Mouse (Mus musculus): ENCODE measurements around the gene Myo1d. TPM values are rescaled to one million over a fixed set of nuclear protein-coding genes. Genes with fewer than 3 reads are reported as not detected.
A peak's percentile ranks its signal among the peaks of the same experiment; 100 is the strongest.

Myo1d gene
- total and polyA plus RNA-seq, 2 experiments from 2014 or later, result 1.8 to 2.5 TPM

GRCm38 (mm10) chr11:80645111-80645510 is 134.7 kb downstream of the Myo1d start:
- 94% methylated on average over 5 of the region's 5 CpGs for WGBS
- DNase-seq (ENCODE audit: low spot score) (no peak), ATAC-seq (ENCODE audit: low FRiP score) (no peak)
- H3K4me1 ChIP-seq (ENCODE audit: insufficient read depth, low read length), result no peaks in the 10 kb centered on the region
- H3K9me3 ChIP-seq (ENCODE audit: low read length), result no peaks in the 10 kb centered on the region
- no peaks in the 10 kb centered on the region for H3K36me3 ChIP-seq (ENCODE audit: insufficient read depth, low read length)
- H3K27me3 ChIP-seq (ENCODE audit: insufficient read depth, low read length), result no peaks in the 10 kb centered on the region
- no peak overlapping the region for H3K9ac ChIP-seq (replicated peaks; ENCODE audit: low read length, poor library complexity, severe bottlenecking)
- no peak for TF ChIP-seq CTCF (IDR thresholded peaks at IDR 0.05)
- no peak overlapping the region for H3K4me3 ChIP-seq (ENCODE audit: low read depth, low read length)
- no peak overlapping the region for H3K27ac ChIP-seq (ENCODE audit: low read depth, low read length)
- no peak overlapping the region for H3K4me2 ChIP-seq (ENCODE audit: low read depth, low read length, poor library complexity, severe bottlenecking)

- H3K27ac ChIP-seq (ENCODE audit: low read depth, low read length), result no peak overlapping the region
- WGBS, result 89% methylated on average over 10 of the region's 10 CpGs
- H3K4me3 ChIP-seq (ENCODE audit: low read depth, low read length), result no peak overlapping the region
- TF ChIP-seq CTCF (IDR thresholded peaks at IDR 0.05), result no peak
- no peaks in the 10 kb centered on the region for H3K36me3 ChIP-seq (ENCODE audit: insufficient read depth, low read length)
- no peaks in the 10 kb centered on the region for H3K9me3 ChIP-seq (ENCODE audit: low read length)
- no peak for DNase-seq (ENCODE audit: low spot score)
- H3K27me3 ChIP-seq (ENCODE audit: insufficient read depth, low read length), result no peaks in the 10 kb centered on the region
- no peak overlapping the region for H3K4me2 ChIP-seq (ENCODE audit: low read depth, low read length, poor library complexity, severe bottlenecking)
- no peak for ATAC-seq (ENCODE audit: low FRiP score)
- H3K4me1 ChIP-seq (ENCODE audit: insufficient read depth, low read length), result no peaks in the 10 kb centered on the region
- no peak overlapping the region for H3K9ac ChIP-seq (replicated peaks; ENCODE audit: low read length, poor library complexity, severe bottlenecking)
Measured at GRCm38 (mm10) chr11:80628992-80629865, 150.6 kb downstream of the Myo1d start.

- Histone ChIP-seq H3K36me3 (ENCODE audit: insufficient read depth, low read length) (no peaks in the 10 kb centered on the region), H3K9me3 (ENCODE audit: low read length) (no peaks in the 10 kb centered on the region), H3K27me3 (ENCODE audit: insufficient read depth, low read length) (no peaks in the 10 kb centered on the region), H3K27ac (ENCODE audit: low read depth, low read length) (no peak overlapping the region), H3K4me2 (ENCODE audit: low read depth, low read length, poor library complexity, severe bottlenecking) (no peak overlapping the region), H3K9ac (replicated peaks; ENCODE audit: low read length, poor library complexity, severe bottlenecking) (no peak overlapping the region), H3K4me1 (ENCODE audit: insufficient read depth, low read length) (no peaks in the 10 kb centered on the region), H3K4me3 (ENCODE audit: low read depth, low read length) (no peak overlapping the region)
- no peak for DNase-seq (ENCODE audit: low spot score)
- ATAC-seq (ENCODE audit: low FRiP score), result no peak
- 85% methylated on average over 4 of the region's 4 CpGs for WGBS
- TF ChIP-seq CTCF (IDR thresholded peaks at IDR 0.05), result no peak
Measured at GRCm38 (mm10) chr11:80628581-80628980, 151.2 kb downstream of the Myo1d start.

GRCm38 (mm10) chr11:80623038-80623380 is 156.8 kb downstream of the Myo1d start:
- Histone ChIP-seq H3K9me3 (ENCODE audit: low read length) (no peaks in the 10 kb centered on the region), H3K9ac (replicated peaks; ENCODE audit: low read length, poor library complexity, severe bottlenecking) (0 out of 2 replicates have a peak overlapping the region, but pooled peaks have one; percentile 36), H3K4me3 (ENCODE audit: low read depth, low read length) (no peak overlapping the region), H3K4me2 (ENCODE audit: low read depth, low read length, poor library complexity, severe bottlenecking) (peak overlapping the region; percentile 38), H3K36me3 (ENCODE audit: insufficient read depth, low read length) (no peaks in the 10 kb centered on the region), H3K4me1 (ENCODE audit: insufficient read depth, low read length) (0 out of 2 replicates have a peak, but pooled peaks cover 5% of the 10 kb centered on the region), H3K27me3 (ENCODE audit: insufficient read depth, low read length) (no peaks in the 10 kb centered on the region), H3K27ac (ENCODE audit: low read depth, low read length) (peak overlapping the region; percentile 96)
- peak; percentile 79 for DNase-seq (ENCODE audit: low spot score)
- 5% methylated on average over 7 of the region's 7 CpGs for WGBS
- TF ChIP-seq CTCF (IDR thresholded peaks at IDR 0.05), result no peak
- ATAC-seq (ENCODE audit: low FRiP score), result peak; percentile 78

GRCm38 (mm10) chr11:80622233-80623037 is 157.4 kb downstream of the Myo1d start:
- Histone ChIP-seq H3K27ac (ENCODE audit: low read depth, low read length) (peak overlapping the region; percentile 96), H3K4me1 (ENCODE audit: insufficient read depth, low read length) (0 out of 2 replicates have a peak, but pooled peaks cover 5% of the 10 kb centered on the region), H3K9me3 (ENCODE audit: low read length) (no peaks in the 10 kb centered on the region), H3K4me3 (ENCODE audit: low read depth, low read length) (no peak overlapping the region), H3K4me2 (ENCODE audit: low read depth, low read length, poor library complexity, severe bottlenecking) (peak overlapping the region; percentile 38), H3K27me3 (ENCODE audit: insufficient read depth, low read length) (no peaks in the 10 kb centered on the region), H3K9ac (replicated peaks; ENCODE audit: low read length, poor library complexity, severe bottlenecking) (0 out of 2 replicates have a peak overlapping the region, but pooled peaks have one; percentile 1), H3K36me3 (ENCODE audit: insufficient read depth, low read length) (no peaks in the 10 kb centered on the region)
- WGBS, result 4% methylated on average over 11 of the region's 11 CpGs
- ATAC-seq (ENCODE audit: low FRiP score) (peak; percentile 90), DNase-seq (ENCODE audit: low spot score) (peak; percentile 93)
- no peak; the same call in 1 of the 2 replicates for TF ChIP-seq CTCF (IDR thresholded peaks at IDR 0.05)

All from midbrain, postnatal 0 days (tissue).